Mouse (Mus musculus) megakaryocyte, embryonic 14.5 days (primary cell): ENCODE data around the gene Myom3. TPM values are rescaled to one million over a fixed set of nuclear protein-coding genes. Genes with fewer than 3 reads are reported as not detected.

ENCODE experiments used
- H3K27me3 ChIP-seq: replicated peaks from 2 replicates; pipeline ENCODE3; 2012; ENCODE audit warnings: inconsistent platforms
- H3K36me3 ChIP-seq: replicated peaks from 2 replicates; pipeline ENCODE3; 2012; ENCODE audit warnings: low read length, inconsistent platforms, mixed read lengths
- H3K4me1 ChIP-seq: 2 replicates; pipeline ENCODE4 v1.6.1; 2012; ENCODE audit warnings: inconsistent platforms
- H3K4me3 ChIP-seq: replicated peaks from 2 replicates; pipeline ENCODE3; 2012; ENCODE audit warnings: moderate library complexity, mild to moderate bottlenecking, inconsistent platforms
- H3K9me3 ChIP-seq: 2 replicates; pipeline ENCODE4 v1.6.1; 2012; ENCODE audit warnings: inconsistent platforms
- FLI1 ChIP-seq: IDR thresholded peaks from 2 replicates; pipeline ENCODE4 v1.6.1; 2012; ENCODE audit warnings: low read length, inconsistent platforms, mixed read lengths
- GATA1 ChIP-seq: IDR thresholded peaks from 3 replicates; pipeline ENCODE4 v1.6.1; 2012; ENCODE audit warnings: mixed read lengths, low read length, inconsistent platforms, borderline replicate concordance
- polyA plus RNA-seq: library from polyadenylated mRNA; stranded (reverse); fragments of >175 nt; gene quantifications from 2 replicates; pipeline ENCODE4 v1.2.3, GENCODE M21; 2012; ENCODE audit warnings: low replicate concordance; ENCODE audit not compliant: insufficient read depth

Myom3 gene
- polyA plus RNA-seq, 1 experiment: not detected

GRCm38 (mm10) chr4:135851942-135852341, 92.4 kb downstream of the Myom3 start:
- Histone ChIP-seq H3K4me1 (peaks cover 37% of the 10 kb centered on the region), H3K4me3 (no peak overlapping the region), H3K9me3 (no peaks in the 10 kb centered on the region)

GRCm38 (mm10) chr4:135853987-135854546, 94.6 kb downstream of the Myom3 start:
- peaks cover 46% of the 10 kb centered on the region for H3K4me1 ChIP-seq

More at GRCm38 (mm10) chr4:135851942-135852341, 92.4 kb downstream of the Myom3 start:
- TF ChIP-seq FLI1 (no peak), GATA1 (no peak)
- H3K36me3 ChIP-seq: no peaks in the 10 kb centered on the region
- H3K27me3 ChIP-seq: peaks cover 50% of the 10 kb centered on the region

GRCm38 (mm10) chr4:135854630-135855029, 95.1 kb downstream of the Myom3 start:
- peaks cover 38% of the 10 kb centered on the region for H3K27me3 ChIP-seq
- TF ChIP-seq GATA1 (no peak), FLI1 (no peak)
- H3K4me1 ChIP-seq: peaks cover 52% of the 10 kb centered on the region
- H3K36me3 ChIP-seq: peaks cover 8% of the 10 kb centered on the region
- H3K4me3 ChIP-seq: peak overlapping the region; percentile 18
- no peaks in the 10 kb centered on the region for H3K9me3 ChIP-seq

More at GRCm38 (mm10) chr4:135853987-135854546, 94.6 kb downstream of the Myom3 start:
- Histone ChIP-seq H3K4me3 (no peak overlapping the region), H3K27me3 (peaks cover 41% of the 10 kb centered on the region), H3K9me3 (no peaks in the 10 kb centered on the region), H3K36me3 (peaks cover 4% of the 10 kb centered on the region)
- TF ChIP-seq GATA1 (no peak), FLI1 (no peak)

GRCm38 (mm10) chr4:135855080-135855479, 95.6 kb downstream of the Myom3 start:
- Histone ChIP-seq H3K27me3 (peaks cover 37% of the 10 kb centered on the region), H3K36me3 (peaks cover 12% of the 10 kb centered on the region), H3K4me1 (peaks cover 55% of the 10 kb centered on the region), H3K9me3 (no peaks in the 10 kb centered on the region), H3K4me3 (peak overlapping the region; percentile 100)
- no peak for TF ChIP-seq FLI1
- no peak for TF ChIP-seq GATA1

DNA sequence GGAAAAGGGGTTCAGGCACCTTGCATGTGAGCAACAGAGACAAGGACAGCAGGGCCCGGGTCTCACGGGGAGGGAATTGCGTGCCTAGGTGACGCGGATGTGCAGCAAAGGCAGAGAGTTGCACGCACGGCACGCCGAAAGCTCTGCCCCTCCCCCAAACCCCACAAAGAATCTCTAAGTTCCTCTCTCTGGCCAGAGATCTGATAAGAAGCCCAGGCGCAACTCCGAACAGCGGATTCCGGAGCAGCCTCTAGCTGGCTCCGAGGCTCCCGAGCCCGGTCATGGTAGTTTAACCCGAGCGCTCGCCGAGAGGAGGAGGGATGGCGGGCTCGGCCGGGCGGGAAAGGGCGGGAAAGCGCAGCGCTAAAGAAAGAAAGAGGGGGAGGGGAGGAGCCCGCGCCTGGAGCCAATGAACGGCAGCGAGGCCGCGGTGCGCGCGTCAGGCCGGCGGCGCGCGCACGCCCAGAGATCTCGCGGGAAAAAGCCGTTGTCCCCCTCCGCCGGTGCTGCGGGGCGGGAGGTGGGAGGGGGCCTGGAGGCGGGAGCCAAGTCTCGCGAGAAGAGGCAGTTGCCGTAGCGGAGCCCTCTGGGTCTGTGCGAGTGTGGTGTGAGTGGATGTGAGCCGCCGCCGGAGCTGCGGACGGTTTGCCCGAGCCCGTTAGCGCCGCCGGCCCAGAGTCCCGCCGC, 96.2 kb downstream of the Myom3 start, which contains the start of gene Srsf10:
TSS of gene Srsf10 (plus strand) at position 212 of the 687 bp plus-strand sequence.
- Histone ChIP-seq H3K9me3 (no peaks in the 10 kb centered on the region), H3K36me3 (peaks cover 12% of the 10 kb centered on the region), H3K4me3 (peak within 1 kb of the TSS; percentile 100), H3K27me3 (peaks cover 31% of the 10 kb centered on the region), H3K4me1 (peaks cover 55% of the 10 kb centered on the region)
- peak; percentile 23; the same call in 1 of the 2 replicates for TF ChIP-seq FLI1
- no peak for TF ChIP-seq GATA1

DNA sequence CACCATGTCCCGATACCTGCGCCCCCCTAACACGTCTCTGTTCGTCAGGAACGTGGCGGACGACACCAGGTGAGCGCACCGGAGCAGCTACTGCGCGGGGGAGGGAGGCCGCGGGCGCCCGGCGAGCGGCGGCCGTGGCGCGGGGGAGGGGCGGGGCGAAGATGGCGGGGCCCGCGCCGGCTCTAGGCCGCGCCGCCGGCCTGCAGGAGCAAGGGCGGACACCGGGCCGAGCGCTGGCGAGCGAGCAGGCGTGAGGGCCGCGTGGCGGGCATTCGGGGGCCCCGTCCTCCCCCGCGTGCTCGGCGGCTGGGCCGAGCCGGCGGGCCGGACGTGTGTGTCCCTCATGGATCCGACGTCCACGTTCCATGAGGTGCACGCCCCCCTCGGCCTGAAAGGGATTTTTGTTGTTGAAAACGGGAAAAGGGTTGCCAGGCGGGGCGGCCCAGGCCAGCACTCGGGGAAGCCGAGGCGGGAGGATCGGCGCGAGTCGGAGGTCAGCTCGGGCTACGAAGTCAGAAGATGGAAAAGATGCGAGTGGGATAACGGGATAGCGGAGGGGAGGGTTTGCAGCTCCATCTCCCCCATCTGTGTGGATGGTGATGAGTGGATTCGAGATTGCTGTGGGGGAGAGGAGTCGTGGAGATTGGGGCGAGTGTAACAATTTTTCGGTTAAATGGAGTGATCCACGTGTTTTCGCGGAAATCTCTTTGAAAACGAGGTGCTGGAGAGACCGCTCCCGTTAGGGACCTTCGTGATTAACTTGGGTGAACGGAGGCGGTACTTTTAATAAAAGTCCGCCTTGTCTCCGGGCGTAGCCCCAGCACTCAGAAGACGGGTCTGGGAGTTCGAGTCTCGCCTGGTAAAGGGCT, 96.9 kb downstream of the Myom3 start:
- Histone ChIP-seq H3K9me3 (no peaks in the 10 kb centered on the region), H3K27me3 (peaks cover 25% of the 10 kb centered on the region), H3K36me3 (peaks cover 12% of the 10 kb centered on the region), H3K4me1 (peaks cover 54% of the 10 kb centered on the region), H3K4me3 (peak overlapping the region; percentile 100)
- TF ChIP-seq FLI1 (no peak), GATA1 (no peak)

GRCm38 (mm10) chr4:135857597-135858186, 98.2 kb downstream of the Myom3 start:
- peaks cover 54% of the 10 kb centered on the region for H3K4me1 ChIP-seq
- H3K9me3 ChIP-seq: no peaks in the 10 kb centered on the region
- peaks cover 21% of the 10 kb centered on the region for H3K36me3 ChIP-seq
- TF ChIP-seq FLI1 (no peak), GATA1 (no peak)
- peak overlapping the region; percentile 100 for H3K4me3 ChIP-seq
- peaks cover 14% of the 10 kb centered on the region for H3K27me3 ChIP-seq

Other genes with a start within 250 kb of the Myom3 start
- gene Grhl3, start 186.1 kb upstream of the Myom3 start, polyA plus RNA-seq: not detected in 2 replicates
- gene Ifnlr1, start 73.4 kb upstream of the Myom3 start, polyA plus RNA-seq: not detected in 2 replicates
- gene Il22ra1, start 31.5 kb upstream of the Myom3 start, polyA plus RNA-seq: not detected in 2 replicates
- gene Srsf10, start 96.0 kb downstream of the Myom3 start, polyA plus RNA-seq: 81.0 and 110 TPM in 2 replicates
- gene Pnrc2, start 114.1 kb downstream of the Myom3 start, polyA plus RNA-seq: 6.2 TPM in 1 of 2 replicates, not detected in the other
- gene Cnr2, start 135.7 kb downstream of the Myom3 start, polyA plus RNA-seq: 1.3 and 4.9 TPM in 2 replicates
- 19.9 and 22.2 TPM in 2 replicates for gene Fuca1, start 161.0 kb downstream of the Myom3 start, polyA plus RNA-seq
- gene Hmgcl, start 186.7 kb downstream of the Myom3 start, polyA plus RNA-seq: 27.0 and 31.8 TPM in 2 replicates
- gene Gale, start 204.0 kb downstream of the Myom3 start, polyA plus RNA-seq: 71.2 and 91.8 TPM in 2 replicates
- gene Lypla2, start 212.9 kb downstream of the Myom3 start, polyA plus RNA-seq: 295 and 453 TPM in 2 replicates
- gene Pithd1, start 227.5 kb downstream of the Myom3 start, polyA plus RNA-seq: 41.3 and 62.6 TPM in 2 replicates